Mouse (Mus musculus) adrenal gland, postnatal 4 days (tissue): Measurements from ENCODE around the gene Zfp760. TPM values are rescaled to one million over a fixed set of nuclear protein-coding genes. Genes with fewer than 3 reads are reported as not detected.

Experiments
- total RNA-seq, 2 experiments: library from RNA; stranded (reverse); gene quantifications; 2 replicates each; pipeline ENCODE4 v1.2.3; 2021

The Zfp760 gene
- total RNA-seq, 2 experiments from 2014 or later, result 10.5 to 10.8 TPM

Other genes with a start within 250 kb of the Zfp760 start
- 1 to 10 TPM; 6.9 to 7.5 TPM for gene Zfp53, start 218.7 kb upstream of the Zfp760 start, total RNA-seq
- gene Zfp52, start 172.2 kb upstream of the Zfp760 start, total RNA-seq, result 10 to 100 TPM; 28.1 to 30.6 TPM
- gene Zfp948, start 140.7 kb upstream of the Zfp760 start, total RNA-seq, result 10 to 100 TPM; 13.7 to 15.5 TPM
- gene Zfp983, start 57.1 kb upstream of the Zfp760 start, total RNA-seq, result 1 to 10 TPM; 6.5 to 7.3 TPM
- 1 to 10 TPM; 4.1 to 5.8 TPM for gene Gm10226, start 15.9 kb upstream of the Zfp760 start, total RNA-seq
- gene Zfp229, start 23.1 kb downstream of the Zfp760 start, total RNA-seq, result 10 to 100 TPM; 10.9 to 13.4 TPM
- 1 to 10 TPM; 7.6 to 8.4 TPM for gene Zfp820, start 138.0 kb downstream of the Zfp760 start, total RNA-seq
- gene Zfp995, start 202.2 kb downstream of the Zfp760 start, total RNA-seq, result 1 to 10 TPM; 6.0 to 8.3 TPM